Mouse (Mus musculus) midbrain, embryonic 14.5 days (tissue): ENCODE results near the gene Rps27. TPM values are rescaled to one million over a fixed set of nuclear protein-coding genes. Genes with fewer than 3 reads are reported as not detected.

Experiments used
- ATAC-seq: fragments of 200-750 bp; cut with Nextera tagmentation; 2 replicates; pipeline ENCODE4 v1.8.0; 2017; ENCODE audit warnings: moderate number of reproducible peaks, moderate library complexity; ENCODE audit not compliant: low FRiP score, low TSS enrichment
- DNase-seq: peaks from one replicate; pipeline ENCODE4 v3.0.0-alpha.2; 2015
- H3K27ac ChIP-seq: fragments of 300-500 bp; sonication (generic); replicated peaks from 2 replicates; pipeline ENCODE4 v1.5.1; 2014; ENCODE audit warnings: mild to moderate bottlenecking, low read depth, low read length, moderate library complexity
- H3K27me3 ChIP-seq: fragments of 300-500 bp; sonication (generic); 2 replicates; pipeline ENCODE4 v1.6.1; 2014; ENCODE audit warnings: low read length, control low read depth, mixed read lengths; ENCODE audit not compliant: control insufficient read depth, insufficient read depth
- H3K36me3 ChIP-seq: fragments of 300-500 bp; sonication (generic); 2 replicates; pipeline ENCODE4 v1.6.1; 2014; ENCODE audit warnings: low read length, control low read depth; ENCODE audit not compliant: control insufficient read depth, insufficient read depth
- H3K4me1 ChIP-seq: fragments of 300-500 bp; sonication (generic); 2 replicates; pipeline ENCODE4 v1.6.1; 2014; ENCODE audit warnings: mild to moderate bottlenecking, antibody characterized with exemption, low read length, control low read depth; ENCODE audit not compliant: control insufficient read depth, insufficient read depth
- H3K4me2 ChIP-seq: fragments of 300-500 bp; sonication (generic); 2 replicates; pipeline ENCODE4 v1.6.1; 2014; ENCODE audit warnings: mild to moderate bottlenecking, low read length, moderate library complexity
- H3K4me3 ChIP-seq: fragments of 300-500 bp; sonication (generic); replicated peaks from 2 replicates; pipeline ENCODE4 v1.5.1; 2014; ENCODE audit warnings: low read depth, low read length
- H3K9ac ChIP-seq: fragments of 300-500 bp; sonication (generic); replicated peaks from 2 replicates; pipeline ENCODE4 v1.6.1; 2014; ENCODE audit warnings: mild to moderate bottlenecking, low read length, moderate library complexity
- H3K9me3 ChIP-seq: fragments of 300-500 bp; sonication (generic); 2 replicates; pipeline ENCODE4 v1.6.1; 2016; ENCODE audit warnings: low read length, control low read depth, mixed read lengths; ENCODE audit not compliant: control insufficient read depth
- WGBS: fragments of 180-500 bp; shearing (Covaris S2); extraction: QIAGEN DNeasy Blood & Tissue Kit; methylation state at CpG from one replicate; pipeline ENCODE4 v1.1.7; 2014; 5-methylcytosine and 5-hydroxymethylcytosine counted together
- polyA plus RNA-seq: library from polyadenylated mRNA; unstranded; fragments of >200 nt; fragmentation: Nextera tagmentation; extraction: Ambion mirVana; gene quantifications from 2 replicates; pipeline ENCODE4 v1.2.1, GENCODE M21; 2014

The Rps27 gene
- polyA plus RNA-seq, 1 experiment from 2014 or later = 1,026 TPM

GRCm38 (mm10) chr3:90241669-90242358 lies 28.4 kb upstream of the Rps27 start:
- DNase-seq (no peak), ATAC-seq (no peak)
- Histone ChIP-seq H3K4me2 (no peak overlapping the region), H3K27ac (no peak overlapping the region), H3K4me3 (no peak overlapping the region), H3K9me3 (no peaks in the 10 kb centered on the region), H3K27me3 (no peaks in the 10 kb centered on the region), H3K4me1 (peaks cover 12% of the 10 kb centered on the region; the same call in 1 of the 2 replicates), H3K36me3 (peaks cover 2% of the 10 kb centered on the region), H3K9ac (no peak overlapping the region)
- WGBS = 85% methylated on average over 10 of the region's 10 CpGs

GRCm38 (mm10) chr3:90241251-90241650 lies 27.8 kb upstream of the Rps27 start:
- Histone ChIP-seq H3K4me2 (no peak overlapping the region), H3K36me3 (peaks cover 7% of the 10 kb centered on the region), H3K9me3 (no peaks in the 10 kb centered on the region), H3K4me3 (no peak overlapping the region), H3K4me1 (peaks cover 12% of the 10 kb centered on the region; the same call in 1 of the 2 replicates), H3K27ac (no peak overlapping the region), H3K9ac (no peak overlapping the region), H3K27me3 (no peaks in the 10 kb centered on the region)
- DNase-seq (no peak), ATAC-seq (no peak)
- WGBS = 82% methylated on average over 2 of the region's 2 CpGs

DNA sequence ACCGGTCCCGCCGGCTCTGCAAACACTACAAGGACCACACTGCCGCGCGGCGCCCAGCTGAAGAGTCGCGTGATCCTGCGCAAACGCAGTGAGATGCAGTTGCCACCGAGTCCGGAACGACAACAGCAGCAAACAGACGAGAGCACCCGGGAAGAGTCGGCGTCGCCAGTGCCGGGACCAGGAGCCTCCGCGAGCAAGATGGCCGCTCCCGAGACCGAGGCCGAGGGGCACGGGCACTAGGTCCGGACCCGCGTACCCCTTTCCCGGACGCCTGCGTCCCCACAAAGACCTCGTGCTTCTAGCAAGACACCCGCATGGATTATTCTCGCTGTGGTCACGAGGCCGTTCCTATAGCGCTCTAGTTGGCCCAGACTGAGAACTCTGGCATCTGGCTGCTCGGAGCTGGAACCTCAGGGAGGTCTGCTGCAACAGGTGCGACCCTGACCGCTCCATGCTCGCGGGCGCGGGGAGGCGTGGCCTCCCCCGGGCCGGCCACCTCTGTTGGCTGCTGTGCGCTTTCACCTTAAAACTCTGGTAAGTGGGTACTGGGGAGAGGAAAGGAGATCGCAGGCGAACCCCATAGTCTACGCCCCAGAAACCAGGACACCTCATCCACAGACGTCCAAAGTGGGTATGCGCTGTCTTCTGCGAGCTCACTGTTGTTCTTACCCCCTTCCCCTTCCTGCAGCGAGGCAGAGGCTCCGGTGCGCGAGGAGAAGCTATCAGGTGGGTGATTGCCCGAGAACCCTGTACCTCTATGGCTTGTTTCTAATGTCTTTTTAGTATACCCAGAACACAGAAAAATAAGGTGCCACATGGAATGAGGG lies 18.3 kb upstream of the Rps27 start, which contains the start of gene Jtb:
Gene Jtb, plus strand, starts transcription at position 91 of the 827 bp plus-strand sequence.
- peak within 1 kb of the TSS; percentile 88 for H3K4me2 ChIP-seq
- under 1% methylated on average over 61 of the region's 61 CpGs for WGBS
- H3K4me1 ChIP-seq = peaks cover 9% of the 10 kb centered on the region
- peak within 1 kb of the TSS; percentile 86 for H3K27ac ChIP-seq
- H3K36me3 ChIP-seq = peaks cover 26% of the 10 kb centered on the region
- no peaks in the 10 kb centered on the region for H3K9me3 ChIP-seq
- no peaks in the 10 kb centered on the region for H3K27me3 ChIP-seq
- ATAC-seq = peak; percentile 98
- DNase-seq = peak; percentile 97
- peak within 1 kb of the TSS; percentile 85 for H3K4me3 ChIP-seq
- H3K9ac ChIP-seq = peak within 1 kb of the TSS; percentile 80

DNA sequence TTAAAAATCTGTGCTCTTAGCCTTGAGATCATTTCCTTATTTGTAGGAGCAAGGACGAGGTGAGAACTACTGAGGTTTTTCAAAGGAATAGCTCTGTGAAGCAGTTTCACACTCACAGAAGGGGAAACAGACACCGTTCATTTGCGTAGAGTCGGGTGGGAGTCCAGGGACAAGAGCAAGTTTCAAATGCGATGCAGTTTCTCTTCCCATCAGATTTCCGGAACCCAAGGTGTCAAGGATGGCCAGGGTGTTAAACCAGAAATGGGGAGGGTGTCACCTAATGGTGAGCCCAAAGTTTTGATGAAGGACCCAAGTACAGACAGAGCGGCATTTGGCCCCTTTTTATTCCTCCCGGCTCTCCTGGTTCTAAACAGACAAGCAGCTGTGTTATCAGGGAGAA lies 17.6 kb upstream of the Rps27 start:
- no peak for DNase-seq
- 16% methylated on average over 8 of the region's 8 CpGs for WGBS
- peak overlapping the region; percentile 86 for H3K27ac ChIP-seq
- no peak for ATAC-seq
- peaks cover 19% of the 10 kb centered on the region for H3K36me3 ChIP-seq
- peak overlapping the region; percentile 88 for H3K4me2 ChIP-seq
- peak overlapping the region; percentile 85 for H3K4me3 ChIP-seq
- peaks cover 9% of the 10 kb centered on the region for H3K4me1 ChIP-seq
- no peaks in the 10 kb centered on the region for H3K9me3 ChIP-seq
- H3K9ac ChIP-seq = peak overlapping the region; percentile 80; the same call in 1 of the 2 replicates
- no peaks in the 10 kb centered on the region for H3K27me3 ChIP-seq

DNA sequence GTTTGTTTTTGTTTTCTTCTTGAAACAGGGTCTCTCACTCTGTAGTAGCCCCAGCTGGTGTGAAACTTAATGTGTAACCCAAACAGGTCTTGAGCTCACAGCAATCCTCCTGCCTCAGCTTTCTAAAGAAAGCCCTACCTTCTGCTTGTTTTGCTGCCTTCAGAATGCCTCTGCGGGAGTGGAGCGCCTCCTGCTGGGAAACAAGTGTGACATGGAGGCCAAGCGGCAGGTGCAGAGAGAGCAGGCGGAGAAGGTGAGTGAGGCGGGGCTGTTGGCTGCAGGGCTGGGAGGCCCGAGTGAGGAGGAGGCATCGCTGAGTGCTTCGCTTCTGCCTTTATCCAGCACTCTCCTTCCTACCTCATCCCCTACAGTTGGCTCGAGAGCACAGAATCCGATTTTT lies 10.9 kb upstream of the Rps27 start:
- Histone ChIP-seq H3K27ac (no peak overlapping the region), H3K9ac (no peak overlapping the region), H3K4me2 (no peak overlapping the region), H3K4me1 (peaks cover 6% of the 10 kb centered on the region; the same call in 1 of the 2 replicates), H3K9me3 (no peaks in the 10 kb centered on the region), H3K36me3 (0 out of 2 replicates have a peak, but pooled peaks cover 4% of the 10 kb centered on the region), H3K4me3 (no peak overlapping the region), H3K27me3 (no peaks in the 10 kb centered on the region)
- DNase-seq = no peak
- 84% methylated on average over 10 of the region's 10 CpGs for whole genome bisulfite sequencing
- ATAC-seq = no peak

GRCm38 (mm10) chr3:90222941-90223340 lies 9.5 kb upstream of the Rps27 start:
- ATAC-seq (no peak), DNase-seq (no peak)
- 85% methylated on average over 3 of the region's 3 CpGs for whole genome bisulfite sequencing

GRCm38 (mm10) chr3:90222455-90222854 lies 9.0 kb upstream of the Rps27 start:
- ATAC-seq (no peak), DNase-seq (no peak)
- 87% methylated on average over 4 of the region's 4 CpGs for WGBS
- no peak overlapping the region for H3K4me3 ChIP-seq
- no peaks in the 10 kb centered on the region for H3K27me3 ChIP-seq
- H3K27ac ChIP-seq = no peak overlapping the region
- H3K36me3 ChIP-seq = 0 out of 2 replicates have a peak, but pooled peaks cover 4% of the 10 kb centered on the region
- H3K4me2 ChIP-seq = no peak overlapping the region
- H3K4me1 ChIP-seq = peaks cover 6% of the 10 kb centered on the region; the same call in 1 of the 2 replicates
- no peak overlapping the region for H3K9ac ChIP-seq
- no peaks in the 10 kb centered on the region for H3K9me3 ChIP-seq

More at GRCm38 (mm10) chr3:90222941-90223340, 9.5 kb upstream of the Rps27 start:
- H3K36me3 ChIP-seq = 0 out of 2 replicates have a peak, but pooled peaks cover 4% of the 10 kb centered on the region
- no peak overlapping the region for H3K4me2 ChIP-seq
- H3K27ac ChIP-seq = no peak overlapping the region
- no peaks in the 10 kb centered on the region for H3K27me3 ChIP-seq
- H3K4me3 ChIP-seq = no peak overlapping the region
- peaks cover 6% of the 10 kb centered on the region; the same call in 1 of the 2 replicates for H3K4me1 ChIP-seq
- no peaks in the 10 kb centered on the region for H3K9me3 ChIP-seq
- no peak overlapping the region for H3K9ac ChIP-seq

DNA sequence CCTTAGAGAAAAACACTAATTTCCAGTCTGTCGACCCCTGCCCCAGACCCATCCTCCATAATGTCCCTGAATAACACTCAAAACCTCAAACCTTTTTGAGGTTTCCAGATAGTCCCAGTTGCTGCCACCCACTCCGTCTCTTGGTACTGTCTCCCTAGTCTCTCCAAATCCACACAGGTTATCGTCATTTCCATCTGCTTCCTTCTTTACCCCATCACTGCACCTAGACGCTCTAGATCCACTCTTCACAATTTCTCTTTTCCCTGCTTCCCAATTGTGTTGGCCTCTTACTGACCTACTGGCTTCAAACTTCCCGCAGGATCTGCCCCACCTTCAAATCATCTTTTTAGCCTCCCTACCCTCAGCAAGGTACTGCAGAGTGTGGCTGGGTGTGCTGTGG lies 7.7 kb upstream of the Rps27 start:
- Histone ChIP-seq H3K4me1 (peaks cover 6% of the 10 kb centered on the region; the same call in 1 of the 2 replicates), H3K36me3 (0 out of 2 replicates have a peak, but pooled peaks cover 4% of the 10 kb centered on the region), H3K4me2 (peak overlapping the region; percentile 82), H3K9me3 (no peaks in the 10 kb centered on the region), H3K4me3 (peak overlapping the region; percentile 38; the same call in 1 of the 2 replicates), H3K27ac (no peak overlapping the region), H3K9ac (peak overlapping the region; percentile 48; the same call in 1 of the 2 replicates), H3K27me3 (no peaks in the 10 kb centered on the region)
- 25% methylated on average over 5 of the region's 5 CpGs for WGBS
- ATAC-seq (no peak), DNase-seq (no peak)
